Mouse (Mus musculus): ENCODE results near the gene Wdr25. TPM values are rescaled to one million over a fixed set of nuclear protein-coding genes. Genes with fewer than 3 reads are reported as not detected.

The Wdr25 gene
- total and polyA plus RNA-seq, 2 experiments, result 9.4 to 11.4 TPM

GRCm38 (mm10) chr12:108885906-108886305 lies 7.5 kb upstream of the Wdr25 start:
- H3K27ac ChIP-seq (replicated peaks; ENCODE audit: insufficient read depth, low read depth, low read length), result no peak overlapping the region
- H3K4me1 ChIP-seq (ENCODE audit: control insufficient read depth, insufficient read depth, low read length), result peaks cover 12% of the 10 kb centered on the region
- TF ChIP-seq POLR2A (IDR thresholded peaks at IDR 0.05; ENCODE audit: extremely low read depth, insufficient read depth, low read length) (no peak), CTCF (IDR thresholded peaks at IDR 0.05; ENCODE audit: low read depth, low read length) (no peak)
- no peaks in the 10 kb centered on the region for H3K27me3 ChIP-seq (ENCODE audit: control insufficient read depth, insufficient read depth, low read length)
- no peak overlapping the region for H3K9ac ChIP-seq (ENCODE audit: low read depth, low read length)
- no peak for DNase-seq (ENCODE audit: extremely low read depth, low read depth, low spot score)
- H3K4me3 ChIP-seq (ENCODE audit: insufficient read depth, low read depth, low read length), result no peak overlapping the region
- WGBS, result 89% methylated on average over 1 of the region's 1 CpGs
- peaks cover 31% of the 10 kb centered on the region for H3K36me3 ChIP-seq (ENCODE audit: control insufficient read depth, insufficient read depth, low read length)
- H3K79me2 ChIP-seq (ENCODE audit: control insufficient read depth, insufficient read depth, low read length), result peaks cover 12% of the 10 kb centered on the region

GRCm38 (mm10) chr12:108887077-108887476 lies 6.4 kb upstream of the Wdr25 start:
- 17% methylated on average over 4 of the region's 4 CpGs for WGBS
- H3K36me3 ChIP-seq (ENCODE audit: control insufficient read depth, insufficient read depth, low read length), result peaks cover 26% of the 10 kb centered on the region

GRCm38 (mm10) chr12:108888632-108889031 lies 4.8 kb upstream of the Wdr25 start:
- Histone ChIP-seq H3K36me3 (ENCODE audit: control insufficient read depth, insufficient read depth, low read length) (peaks cover 25% of the 10 kb centered on the region), H3K27ac (replicated peaks; ENCODE audit: insufficient read depth, low read depth, low read length) (no peak overlapping the region), H3K79me2 (ENCODE audit: control insufficient read depth, insufficient read depth, low read length) (peaks cover 17% of the 10 kb centered on the region), H3K9ac (ENCODE audit: low read depth, low read length) (no peak overlapping the region), H3K4me1 (ENCODE audit: control insufficient read depth, insufficient read depth, low read length) (peaks cover 19% of the 10 kb centered on the region), H3K27me3 (ENCODE audit: control insufficient read depth, insufficient read depth, low read length) (no peaks in the 10 kb centered on the region), H3K4me3 (ENCODE audit: insufficient read depth, low read depth, low read length) (no peak overlapping the region)
- no peak for DNase-seq (ENCODE audit: extremely low read depth, low read depth, low spot score)
- TF ChIP-seq CTCF (IDR thresholded peaks at IDR 0.05; ENCODE audit: low read depth, low read length), result no peak
- no peak for TF ChIP-seq POLR2A (IDR thresholded peaks at IDR 0.05; ENCODE audit: extremely low read depth, insufficient read depth, low read length)
- 37% methylated on average over 4 of the region's 4 CpGs for WGBS

More at GRCm38 (mm10) chr12:108887077-108887476, 6.4 kb upstream of the Wdr25 start:
- DNase-seq (ENCODE audit: extremely low read depth, low read depth, low spot score), result peak; percentile 71
- H3K27me3 ChIP-seq (ENCODE audit: control insufficient read depth, insufficient read depth, low read length), result no peaks in the 10 kb centered on the region
- H3K79me2 ChIP-seq (ENCODE audit: control insufficient read depth, insufficient read depth, low read length), result peaks cover 12% of the 10 kb centered on the region
- TF ChIP-seq CTCF (IDR thresholded peaks at IDR 0.05; ENCODE audit: low read depth, low read length) (no peak), POLR2A (IDR thresholded peaks at IDR 0.05; ENCODE audit: extremely low read depth, insufficient read depth, low read length) (no peak)
- H3K9ac ChIP-seq (ENCODE audit: low read depth, low read length), result no peak overlapping the region
- no peak overlapping the region for H3K4me3 ChIP-seq (ENCODE audit: insufficient read depth, low read depth, low read length)
- peaks cover 12% of the 10 kb centered on the region for H3K4me1 ChIP-seq (ENCODE audit: control insufficient read depth, insufficient read depth, low read length)
- H3K27ac ChIP-seq (replicated peaks; ENCODE audit: insufficient read depth, low read depth, low read length), result no peak overlapping the region

- H3K27ac ChIP-seq (replicated peaks; ENCODE audit: insufficient read depth, low read depth, low read length), result peak within 1 kb of the TSS; percentile 32
- DNase-seq (ENCODE audit: extremely low read depth, low read depth, low spot score), result peak; percentile 89
- under 1% methylated on average over 58 of the region's 58 CpGs for WGBS
- H3K36me3 ChIP-seq (ENCODE audit: control insufficient read depth, insufficient read depth, low read length), result no peaks in the 10 kb centered on the region
- H3K9ac ChIP-seq (ENCODE audit: low read depth, low read length), result peak within 1 kb of the TSS; percentile 63
- peaks cover 10% of the 10 kb centered on the region; the same call in 1 of the 2 replicates for H3K79me2 ChIP-seq (ENCODE audit: control insufficient read depth, insufficient read depth, low read length)
- H3K4me1 ChIP-seq (ENCODE audit: control insufficient read depth, insufficient read depth, low read length), result peaks cover 12% of the 10 kb centered on the region
- no peak for TF ChIP-seq CTCF (IDR thresholded peaks at IDR 0.05; ENCODE audit: low read depth, low read length)
- TF ChIP-seq POLR2A (IDR thresholded peaks at IDR 0.05; ENCODE audit: extremely low read depth, insufficient read depth, low read length), result 0 out of 2 replicates have a peak, but pooled peaks have one; percentile 35
- H3K4me3 ChIP-seq (ENCODE audit: insufficient read depth, low read depth, low read length), result peak within 1 kb of the TSS; percentile 70
- H3K27me3 ChIP-seq (ENCODE audit: control insufficient read depth, insufficient read depth, low read length), result no peaks in the 10 kb centered on the region
Observed at GRCm38 (mm10) chr12:108893715-108894431, 442 bp downstream of the Wdr25 start, which contains the start of gene Wars. TSS of gene Wars (minus strand) at chr12:108894174.

- H3K27ac ChIP-seq (replicated peaks; ENCODE audit: insufficient read depth, low read depth, low read length), result no peak overlapping the region
- no peak for DNase-seq (ENCODE audit: extremely low read depth, low read depth, low spot score)
- H3K4me1 ChIP-seq (ENCODE audit: control insufficient read depth, insufficient read depth, low read length), result peaks cover 10% of the 10 kb centered on the region
- H3K9ac ChIP-seq (ENCODE audit: low read depth, low read length), result peak overlapping the region; percentile 53
- no peaks in the 10 kb centered on the region for H3K36me3 ChIP-seq (ENCODE audit: control insufficient read depth, insufficient read depth, low read length)
- H3K27me3 ChIP-seq (ENCODE audit: control insufficient read depth, insufficient read depth, low read length), result no peaks in the 10 kb centered on the region
- peaks cover 6% of the 10 kb centered on the region; the same call in 1 of the 2 replicates for H3K79me2 ChIP-seq (ENCODE audit: control insufficient read depth, insufficient read depth, low read length)
- no peak for TF ChIP-seq POLR2A (IDR thresholded peaks at IDR 0.05; ENCODE audit: extremely low read depth, insufficient read depth, low read length)
- TF ChIP-seq CTCF (IDR thresholded peaks at IDR 0.05; ENCODE audit: low read depth, low read length), result no peak
- H3K4me3 ChIP-seq (ENCODE audit: insufficient read depth, low read depth, low read length), result peak overlapping the region; percentile 70
- 2% methylated on average over 7 of the region's 7 CpGs for WGBS
Observed at GRCm38 (mm10) chr12:108894432-108894816, 993 bp downstream of the Wdr25 start.

- DNase-seq (ENCODE audit: extremely low read depth, low read depth, low spot score), result peak; percentile 22
- 33% methylated on average over 3 of the region's 3 CpGs for WGBS
- H3K4me3 ChIP-seq (ENCODE audit: insufficient read depth, low read depth, low read length), result no peak overlapping the region
- H3K9ac ChIP-seq (ENCODE audit: low read depth, low read length), result no peak overlapping the region
- peaks cover 5% of the 10 kb centered on the region; the same call in 1 of the 2 replicates for H3K79me2 ChIP-seq (ENCODE audit: control insufficient read depth, insufficient read depth, low read length)
- TF ChIP-seq CTCF (IDR thresholded peaks at IDR 0.05; ENCODE audit: low read depth, low read length) (peak; percentile 68), POLR2A (IDR thresholded peaks at IDR 0.05; ENCODE audit: extremely low read depth, insufficient read depth, low read length) (no peak)
- H3K27me3 ChIP-seq (ENCODE audit: control insufficient read depth, insufficient read depth, low read length), result no peaks in the 10 kb centered on the region
- no peak overlapping the region for H3K27ac ChIP-seq (replicated peaks; ENCODE audit: insufficient read depth, low read depth, low read length)
- H3K4me1 ChIP-seq (ENCODE audit: control insufficient read depth, insufficient read depth, low read length), result peaks cover 10% of the 10 kb centered on the region
- no peaks in the 10 kb centered on the region for H3K36me3 ChIP-seq (ENCODE audit: control insufficient read depth, insufficient read depth, low read length)
Observed at GRCm38 (mm10) chr12:108896006-108896405, 2.6 kb downstream of the Wdr25 start.

All from liver, adult 2 months (tissue).